Comparison of ENCODE assay signal across 14 mouse cellular contexts in the genomic region with DNA sequence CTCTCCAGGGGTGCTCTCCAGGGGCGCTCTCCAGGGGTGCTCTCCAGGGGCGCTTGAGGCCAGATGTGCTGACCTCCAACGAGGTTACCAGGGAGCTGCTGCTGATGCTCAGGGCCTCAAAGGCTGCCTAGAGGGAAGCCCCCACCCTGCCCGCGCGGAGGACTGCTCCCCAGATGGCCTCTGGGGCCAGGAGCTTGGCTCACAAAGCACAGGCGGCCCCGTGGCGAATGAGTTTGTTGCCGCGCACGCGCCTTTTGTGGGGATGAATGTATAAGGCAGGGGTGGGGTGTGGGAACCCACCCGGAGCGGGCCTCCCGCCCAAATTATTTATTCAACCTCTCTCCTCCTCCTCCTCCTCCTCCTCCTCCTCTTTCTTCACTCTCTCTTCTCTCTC. TPM values are rescaled to one million over a fixed set of nuclear protein-coding genes. Genes with fewer than 3 reads are reported as not detected.
DNase-seq lines count a peak whose midpoint lies in the region; ATAC-seq and TF ChIP-seq lines count a peak whose summit lies in the region.
"Had no signal": no experiment of that assay in that cellular context is flagged by ENCODE, and none has a peak within 500 bp of the region (broad histone marks: within the 10 kb centered on the region; RNA-seq: fewer than 3 reads in every experiment).

No protein-coding gene starts in this region.

- no peaks in the 10 kb centered on the region for H3K79me2 ChIP-seq in CH12.LX (replicated peaks; ENCODE audit: control insufficient read depth, extremely low read depth, insufficient read depth, poor library complexity, severe bottlenecking)

- no peak for ATAC-seq in embryonic facial prominence, embryonic 12.5 days (ENCODE audit: insufficient number of reproducible peaks, insufficient read depth, low FRiP score, low TSS enrichment)
- peak; percentile 4; the same call in 1 of the 2 replicates for ATAC-seq in hindbrain, embryonic 11.5 days (ENCODE audit: low FRiP score)
- ATAC-seq in midbrain, embryonic 14.5 days (ENCODE audit: low FRiP score, low TSS enrichment) = no peak
- no peak for ATAC-seq in monocyte, adult 5-6 weeks (replicated peaks; ENCODE audit: insufficient number of reproducible peaks, low FRiP score, low TSS enrichment, poor library complexity, severe bottlenecking)
- ATAC-seq in frontal cortex, adult (ENCODE audit: low TSS enrichment) = no peak

- H3K9ac ChIP-seq in CH12.LX (ENCODE audit: insufficient read depth, low read depth) = no peak overlapping the region
- no peak overlapping the region for H3K9ac ChIP-seq in embryonic facial prominence, embryonic 12.5 days
- H3K9ac ChIP-seq in hindbrain, embryonic 11.5 days (ENCODE audit: low read depth, low read length) = 0 out of 2 replicates have a peak overlapping the region, but pooled peaks have one; percentile 15
- no peak overlapping the region; the same call in 1 of the 2 replicates for H3K9ac ChIP-seq in midbrain, embryonic 14.5 days (replicated peaks; ENCODE audit: low read length)

- H3K9me3 ChIP-seq in CH12.LX (replicated peaks; ENCODE audit: low read length) = no peaks in the 10 kb centered on the region
- no peaks in the 10 kb centered on the region for H3K9me3 ChIP-seq in embryonic facial prominence, embryonic 12.5 days
- H3K9me3 ChIP-seq in hindbrain, embryonic 11.5 days (ENCODE audit: control insufficient read depth, low read length) = no peaks in the 10 kb centered on the region
- no peaks in the 10 kb centered on the region for H3K9me3 ChIP-seq in midbrain, embryonic 14.5 days (ENCODE audit: control insufficient read depth, low read length)

- peaks cover 32% of the 10 kb centered on the region for H3K27me3 ChIP-seq in CH12.LX (replicated peaks)
- peaks cover 66% of the 10 kb centered on the region for H3K27me3 ChIP-seq in embryonic facial prominence, embryonic 12.5 days
- H3K27me3 ChIP-seq in hindbrain, embryonic 11.5 days (ENCODE audit: control insufficient read depth, insufficient read depth, low read length) = peaks cover 10% of the 10 kb centered on the region
- no peaks in the 10 kb centered on the region for H3K27me3 ChIP-seq in midbrain, embryonic 14.5 days (ENCODE audit: control insufficient read depth, insufficient read depth, low read length)

- TF ChIP-seq RAD21 in CH12.LX (IDR thresholded peaks at IDR 0.05; ENCODE audit: low read depth, low read length) = no peak

- H3K4me3 ChIP-seq in CH12.LX (replicated peaks in 1 of 3; ENCODE audit: low read depth in 2 of 3, low read length in 2 of 3, poor library complexity in 1 of 3) = no peak overlapping the region
- H3K4me3 ChIP-seq in embryonic facial prominence, embryonic 12.5 days = no peak overlapping the region
- no peak overlapping the region for H3K4me3 ChIP-seq in hindbrain, embryonic 11.5 days (ENCODE audit: low read depth, low read length)
- no peak overlapping the region for H3K4me3 ChIP-seq in midbrain, embryonic 14.5 days (replicated peaks; ENCODE audit: low read depth, low read length)
- H3K4me3 ChIP-seq: myocyte had no signal

- DNase-seq in CH12.LX (ENCODE audit: extremely low read depth) = no peak
- peak; percentile 74 for DNase-seq in hindbrain, embryonic 11.5 days (ENCODE audit: low spot score)
- DNase-seq in midbrain, embryonic 14.5 days = peak; percentile 85
- DNase-seq in lung, postnatal 4 days = no peak
- no peak for DNase-seq in thymus, postnatal 14 days
- DNase-seq: adrenal gland, postnatal 36 days; cerebellum, adult 11-12 months; kidney, adult 2 months; right cerebral cortex, postnatal 25 days had no signal

- no peak overlapping the region for H3K27ac ChIP-seq in CH12.LX (ENCODE audit: insufficient read depth, low read depth)
- no peak overlapping the region for H3K27ac ChIP-seq in embryonic facial prominence, embryonic 12.5 days
- peak overlapping the region; percentile 81 for H3K27ac ChIP-seq in hindbrain, embryonic 11.5 days (ENCODE audit: low read depth, low read length)
- H3K27ac ChIP-seq in midbrain, embryonic 14.5 days (replicated peaks; ENCODE audit: low read depth, low read length) = peak overlapping the region; percentile 75

- 6% methylated on average over 16 of the region's 16 CpGs for WGBS in embryonic facial prominence, embryonic 12.5 days
- WGBS in hindbrain, embryonic 11.5 days = 3% methylated on average over 16 of the region's 16 CpGs
- under 1% methylated on average over 15 of the region's 16 CpGs for WGBS in midbrain, embryonic 14.5 days

- in situ Hi-C loops in CH12.LX (cut with MboI; ENCODE audit: low pct_ligation_motif_present, low pct_unique_long_range_greater_than_20kb, low sequenced_read_pairs) = loop anchor here (5.0 to 25.0 kb wide), 2 partner anchors 118 to 812 kb away; partner anchors contain the start of genes Pex10, Trp73 and Wrap73

- dilution Hi-C loops in CH12.LX (cut with MboI; ENCODE audit: extremely low pct_ligation_motif_present, extremely low pct_unique_long_range_greater_than_20kb, low sequenced_read_pairs) = no loop called here

- peaks cover 24 to 49% of the 10 kb centered on the region in 2 experiments for H3K4me1 ChIP-seq in CH12.LX (ENCODE audit: control insufficient read depth in 1 of 2, insufficient read depth in 2 of 2)
- H3K4me1 ChIP-seq in embryonic facial prominence, embryonic 12.5 days = peaks cover 26% of the 10 kb centered on the region
- peaks cover 18% of the 10 kb centered on the region for H3K4me1 ChIP-seq in hindbrain, embryonic 11.5 days (replicated peaks; ENCODE audit: control insufficient read depth, insufficient read depth, low read length)
- peaks cover 28% of the 10 kb centered on the region for H3K4me1 ChIP-seq in midbrain, embryonic 14.5 days (ENCODE audit: control insufficient read depth, insufficient read depth, low read length)

- TF ChIP-seq POLR2A in CH12.LX (IDR thresholded peaks at IDR 0.05; ENCODE audit: low read depth, low read length) = no peak

- no peak for TF ChIP-seq EP300 in CH12.LX (IDR thresholded peaks at IDR 0.05; ENCODE audit: low read length)

- no peaks in the 10 kb centered on the region for H3K36me3 ChIP-seq in CH12.LX (replicated peaks in 1 of 2; ENCODE audit: control insufficient read depth in 1 of 2, insufficient read depth in 1 of 2, low read length in 1 of 2)
- H3K36me3 ChIP-seq in embryonic facial prominence, embryonic 12.5 days = no peaks in the 10 kb centered on the region
- H3K36me3 ChIP-seq in hindbrain, embryonic 11.5 days (ENCODE audit: control insufficient read depth, insufficient read depth, low read length) = no peaks in the 10 kb centered on the region
- H3K36me3 ChIP-seq in midbrain, embryonic 14.5 days (ENCODE audit: control insufficient read depth, insufficient read depth, low read length) = no peaks in the 10 kb centered on the region

- H3K4me2 ChIP-seq in CH12.LX (ENCODE audit: insufficient read depth, low read depth, poor library complexity, severe bottlenecking) = peak overlapping the region; percentile 59; the same call in 1 of the 2 replicates
- peak overlapping the region; percentile 29 for H3K4me2 ChIP-seq in embryonic facial prominence, embryonic 12.5 days (replicated peaks)
- no peak overlapping the region; the same call in 1 of the 2 replicates for H3K4me2 ChIP-seq in hindbrain, embryonic 11.5 days (replicated peaks; ENCODE audit: low read depth, low read length)
- peak overlapping the region; percentile 31 for H3K4me2 ChIP-seq in midbrain, embryonic 14.5 days (ENCODE audit: low read length)

- no peak for TF ChIP-seq CTCF in CH12.LX (conservative IDR thresholded peaks at IDR 0.05 in 1 of 2, IDR thresholded peaks at IDR 0.05 in 1 of 2; ENCODE audit: low read depth in 2 of 2, low read length in 2 of 2)

TF ChIP-seq in CH12.LX, 34 proteins besides CTCF, POLR2A, EP300 and RAD21:
- TF ChIP-seq TCF12 (IDR thresholded peaks at IDR 0.05; ENCODE audit: low read depth, low read length) = no peak
- peak; percentile 57 for TF ChIP-seq NRF1 (IDR thresholded peaks at IDR 0.05; ENCODE audit: low read depth, low read length)

RNA-seq across cellular contexts. Expression of gene Hes5, which starts 11.1 kb away (rescaled TPM):
- total RNA-seq in CH12.LX (2012; rRNA removed) (6.2 and 6.8 TPM in 2 replicates), CH12.LX (2014; rRNA removed) (2.1 and 2.7 TPM in 2 replicates)
- 1.5 and 1.7 TPM in 2 replicates for polyA plus RNA-seq in CH12.LX (2012; ENCODE audit: insufficient read length, low read depth)
- polyA plus RNA-seq in embryonic facial prominence, embryonic 12.5 days (2016; fragmentation: Nextera tagmentation; extraction: Ambion mirVana) = 29.6 and 37.3 TPM in 2 replicates
- 159 and 269 TPM in 2 replicates for polyA plus RNA-seq in hindbrain, embryonic 11.5 days (2014; fragmentation: Nextera tagmentation; extraction: Ambion mirVana)
- polyA plus RNA-seq in midbrain, embryonic 14.5 days (2014; fragmentation: Nextera tagmentation; extraction: Ambion mirVana) = 111 and 123 TPM in 2 replicates
- total RNA-seq in monocyte, adult 5-6 weeks (2017) = not detected in 3 replicates
- total RNA-seq: adrenal gland, postnatal 36 days had no signal
- polyA plus RNA-seq: heart, postnatal 0 days; kidney, adult 2 months; myocyte had no signal

RNA-seq across cellular contexts. Expression of gene Pank4, which starts 14.3 kb away (rescaled TPM):
- 30.6 and 34.7 TPM in 2 replicates for total RNA-seq in CH12.LX (2012; rRNA removed)
- total RNA-seq in CH12.LX (2014; rRNA removed) = 27.6 and 28.1 TPM in 2 replicates
- polyA plus RNA-seq in CH12.LX (2012; ENCODE audit: insufficient read length, low read depth) = 22.4 and 23.2 TPM in 2 replicates
- 56.0 and 62.2 TPM in 2 replicates for polyA plus RNA-seq in embryonic facial prominence, embryonic 12.5 days (2016; fragmentation: Nextera tagmentation; extraction: Ambion mirVana)
- 31.5 and 37.4 TPM in 2 replicates for polyA plus RNA-seq in hindbrain, embryonic 11.5 days (2014; fragmentation: Nextera tagmentation; extraction: Ambion mirVana)
- polyA plus RNA-seq in midbrain, embryonic 14.5 days (2014; fragmentation: Nextera tagmentation; extraction: Ambion mirVana) = 30.6 and 38.8 TPM in 2 replicates
- total RNA-seq in monocyte, adult 5-6 weeks (2017) = 26.6 to 36.7 TPM (median 30.2 TPM) in 3 replicates

RNA-seq across cellular contexts. Expression of gene Tnfrsf14, which starts 21.2 kb away (rescaled TPM):
- total RNA-seq in CH12.LX (2012; rRNA removed) (68.3 and 109 TPM in 2 replicates), CH12.LX (2014; rRNA removed) (21.0 and 25.9 TPM in 2 replicates)
- 19.8 and 20.0 TPM in 2 replicates for polyA plus RNA-seq in CH12.LX (2012; ENCODE audit: insufficient read length, low read depth)
- polyA plus RNA-seq in embryonic facial prominence, embryonic 12.5 days (2016; fragmentation: Nextera tagmentation; extraction: Ambion mirVana) = 1.2 TPM in 2 replicates
- 1.0 and 1.1 TPM in 2 replicates for polyA plus RNA-seq in hindbrain, embryonic 11.5 days (2014; fragmentation: Nextera tagmentation; extraction: Ambion mirVana)
- polyA plus RNA-seq in midbrain, embryonic 14.5 days (2014; fragmentation: Nextera tagmentation; extraction: Ambion mirVana) = not detected in 2 replicates
- 20.8 to 45.5 TPM (median 29.3 TPM) in 3 replicates for total RNA-seq in monocyte, adult 5-6 weeks (2017)

RNA-seq across cellular contexts. Expression of gene Fam213b, which starts 50.7 kb away (rescaled TPM):
- 28.3 and 49.8 TPM in 2 replicates for total RNA-seq in CH12.LX (2012; rRNA removed)
- total RNA-seq in CH12.LX (2014; rRNA removed) = 6.1 and 7.5 TPM in 2 replicates
- polyA plus RNA-seq in CH12.LX (2012; ENCODE audit: insufficient read length, low read depth) = 5.5 and 7.0 TPM in 2 replicates
- polyA plus RNA-seq in embryonic facial prominence, embryonic 12.5 days (2016; fragmentation: Nextera tagmentation; extraction: Ambion mirVana) = 45.7 and 47.8 TPM in 2 replicates
- 39.8 and 41.4 TPM in 2 replicates for polyA plus RNA-seq in hindbrain, embryonic 11.5 days (2014; fragmentation: Nextera tagmentation; extraction: Ambion mirVana)
- 52.1 and 53.2 TPM in 2 replicates for polyA plus RNA-seq in midbrain, embryonic 14.5 days (2014; fragmentation: Nextera tagmentation; extraction: Ambion mirVana)
- total RNA-seq in monocyte, adult 5-6 weeks (2017) = 3.1 to 3.5 TPM (median 3.3 TPM) in 3 replicates

Comparison
In these comparisons a context has a peak if more than half of its experiments do, and no peak if none do; other contexts are left out.
1. DNase-seq: peak in hindbrain, embryonic 11.5 days (single experiment) and midbrain, embryonic 14.5 days (single experiment); none in CH12.LX (single experiment), lung, postnatal 4 days (0 of 2) and thymus, postnatal 14 days (single experiment).
2. H3K27ac ChIP-seq: peak in hindbrain, embryonic 11.5 days (single experiment) and midbrain, embryonic 14.5 days (single experiment); none in CH12.LX (single experiment) and embryonic facial prominence, embryonic 12.5 days (single experiment).
3. RNA of gene Hes5, which starts 11.1 kb away (polyA plus RNA-seq): 159 to 269 TPM in hindbrain, embryonic 11.5 days, 111 to 123 TPM in midbrain, embryonic 14.5 days and 29.6 to 37.3 TPM in embryonic facial prominence, embryonic 12.5 days; 1.5 to 1.7 TPM in CH12.LX; every median in the first group is over 10 times any median in the second.